Mouse (Mus musculus): ENCODE measurements around the gene Pkd2. TPM values are rescaled to one million over a fixed set of nuclear protein-coding genes. Genes with fewer than 3 reads are reported as not detected.

Gene Pkd2
- total and polyA plus RNA-seq, 3 experiments, result not detected

DNA sequence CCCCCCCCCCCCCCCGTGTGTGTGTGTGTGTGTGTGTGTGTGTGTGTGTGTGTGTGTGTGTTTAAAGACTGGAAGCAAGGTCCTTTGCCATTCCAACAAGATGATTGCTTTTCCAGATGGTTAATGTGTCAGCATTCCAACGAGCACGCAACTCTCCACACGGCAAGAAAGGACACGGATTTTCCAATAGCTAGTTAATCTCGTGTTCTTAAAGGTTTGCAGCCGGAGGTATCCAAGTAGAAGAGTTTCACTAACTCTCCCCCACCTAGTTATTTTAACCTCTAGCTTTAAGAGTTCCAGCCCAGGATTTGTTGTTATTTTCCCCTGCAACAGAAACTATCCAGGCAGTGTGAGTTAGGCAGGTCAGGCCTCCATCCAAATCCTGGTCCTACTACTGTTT lies 1.6 kb downstream of the Pkd2 start:
- H3K9ac ChIP-seq (ENCODE audit: control insufficient read depth, low read depth, low read length, poor library complexity, severe bottlenecking), result no peak overlapping the region
- no peak overlapping the region for H3K27ac ChIP-seq (ENCODE audit: control insufficient read depth, low read depth, low read length)
- H3K9me3 ChIP-seq (replicated peaks; ENCODE audit: insufficient read depth, low read length), result no peaks in the 10 kb centered on the region
- H3K4me1 ChIP-seq (ENCODE audit: control insufficient read depth in 1 of 2, insufficient read depth in 2 of 2, low read length in 2 of 2), result no peaks in the 10 kb centered on the region
- TF ChIP-seq MAZ (IDR thresholded peaks at IDR 0.05; ENCODE audit: low read depth, low read length), result no peak
- TF ChIP-seq ZMIZ1 (IDR thresholded peaks at IDR 0.05; ENCODE audit: low read depth, low read length), result no peak
- no peak for TF ChIP-seq HCFC1 (IDR thresholded peaks at IDR 0.05; ENCODE audit: low read depth, low read length)
- no peak for TF ChIP-seq TCF12 (IDR thresholded peaks at IDR 0.05; ENCODE audit: low read depth, low read length)
- no peak for TF ChIP-seq MEF2A (IDR thresholded peaks at IDR 0.05; ENCODE audit: extremely low read depth, insufficient replicate concordance, low read depth, low read length, poor library complexity, severe bottlenecking)
- no peak for TF ChIP-seq JUND (IDR thresholded peaks at IDR 0.05; ENCODE audit: low read depth, low read length)
- no peak for TF ChIP-seq ZNF384 (IDR thresholded peaks at IDR 0.05; ENCODE audit: low read depth, low read length)
- TF ChIP-seq CHD1 (IDR thresholded peaks at IDR 0.05; ENCODE audit: low read depth, low read length), result no peak
- no peak for TF ChIP-seq ZKSCAN1 (IDR thresholded peaks at IDR 0.05; ENCODE audit: low read depth, low read length)
- no peak for TF ChIP-seq MAFK (IDR thresholded peaks at IDR 0.05; ENCODE audit: borderline replicate concordance, low read depth, low read length)
- TF ChIP-seq EP300 (IDR thresholded peaks at IDR 0.05; ENCODE audit: low read depth in 1 of 2, low read length in 2 of 2), result no peak
- no peaks in the 10 kb centered on the region for H3K36me3 ChIP-seq (ENCODE audit: control insufficient read depth in 1 of 2, insufficient read depth in 2 of 2, low read length in 2 of 2)
- no peaks in the 10 kb centered on the region; a peak in 1 of 4 replicates for H3K27me3 ChIP-seq (ENCODE audit: control insufficient read depth in 1 of 2, insufficient read depth in 2 of 2, low read length in 2 of 2)
- no peak overlapping the region for H3K4me3 ChIP-seq (ENCODE audit: control insufficient read depth in 1 of 2, insufficient read depth in 1 of 2, low read depth in 2 of 2, low read length in 2 of 2)
- DNase-seq (ENCODE audit: low read depth, low spot score), result no peak
- no peaks in the 10 kb centered on the region for H3K79me2 ChIP-seq (ENCODE audit: control insufficient read depth, insufficient read depth, low read length, poor library complexity)

DNA sequence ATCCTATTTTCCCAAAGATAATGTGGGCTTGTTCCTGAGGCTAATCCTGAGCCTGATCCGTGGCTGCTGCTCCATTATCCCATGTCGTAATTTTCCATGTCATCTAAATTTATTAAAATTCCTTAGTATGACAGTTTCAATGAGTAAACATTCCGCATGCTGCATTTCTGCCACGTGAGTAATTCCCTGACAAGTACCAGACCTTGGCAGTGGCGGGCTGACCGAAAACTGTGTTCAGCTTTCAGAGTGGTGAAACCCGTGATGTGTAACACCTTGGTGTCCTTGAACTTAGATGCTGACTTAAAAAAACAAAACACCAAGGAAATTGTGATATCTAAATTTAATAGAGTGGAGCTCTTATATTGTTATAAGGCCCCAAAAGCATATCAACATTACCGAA lies 6.0 kb downstream of the Pkd2 start:
- Histone ChIP-seq H3K79me2 (ENCODE audit: control insufficient read depth, insufficient read depth, low read length, poor library complexity) (no peaks in the 10 kb centered on the region), H3K9ac (ENCODE audit: control insufficient read depth, low read depth, low read length, poor library complexity, severe bottlenecking) (no peak overlapping the region), H3K4me3 (ENCODE audit: control insufficient read depth in 1 of 2, insufficient read depth in 1 of 2, low read depth in 2 of 2, low read length in 2 of 2) (no peak overlapping the region), H3K36me3 (ENCODE audit: control insufficient read depth in 1 of 2, insufficient read depth in 2 of 2, low read length in 2 of 2) (no peaks in the 10 kb centered on the region), H3K9me3 (replicated peaks; ENCODE audit: insufficient read depth, low read length) (no peaks in the 10 kb centered on the region), H3K4me1 (ENCODE audit: control insufficient read depth in 1 of 2, insufficient read depth in 2 of 2, low read length in 2 of 2) (no peaks in the 10 kb centered on the region), H3K27ac (ENCODE audit: control insufficient read depth, low read depth, low read length) (no peak overlapping the region), H3K27me3 (ENCODE audit: control insufficient read depth in 1 of 2, insufficient read depth in 2 of 2, low read length in 2 of 2) (no peaks in the 10 kb centered on the region; a peak in 1 of 4 replicates)
- TF ChIP-seq NELFE (IDR thresholded peaks at IDR 0.05; ENCODE audit: low read depth, low read length), result no peak
- no peak for TF ChIP-seq ZC3H11A (IDR thresholded peaks at IDR 0.05; ENCODE audit: low read depth, low read length)
- no peak for TF ChIP-seq ZNF384 (IDR thresholded peaks at IDR 0.05; ENCODE audit: low read depth, low read length)
- no peak for TF ChIP-seq UBTF (IDR thresholded peaks at IDR 0.05; ENCODE audit: borderline replicate concordance, insufficient read depth, low read depth, low read length)
- no peak for TF ChIP-seq MAX (IDR thresholded peaks at IDR 0.05; ENCODE audit: low read length)
- no peak for TF ChIP-seq USF1 (IDR thresholded peaks at IDR 0.05; ENCODE audit: low read depth, low read length)
- TF ChIP-seq RCOR1 (IDR thresholded peaks at IDR 0.05; ENCODE audit: low read depth, low read length), result no peak
- TF ChIP-seq ZKSCAN1 (IDR thresholded peaks at IDR 0.05; ENCODE audit: low read depth, low read length), result no peak
- no peak for TF ChIP-seq USF2 (IDR thresholded peaks at IDR 0.05; ENCODE audit: borderline replicate concordance in 1 of 2, insufficient read depth in 1 of 2, low read depth in 1 of 2, low read length in 2 of 2)
- no peak for TF ChIP-seq MYB (IDR thresholded peaks at IDR 0.05; ENCODE audit: low read depth, low read length)
- no peak for TF ChIP-seq RAD21 (IDR thresholded peaks at IDR 0.05; ENCODE audit: low read depth, low read length)
- TF ChIP-seq BHLHE40 (IDR thresholded peaks at IDR 0.05; ENCODE audit: borderline replicate concordance, low read depth, low read length), result no peak
- TF ChIP-seq CHD1 (IDR thresholded peaks at IDR 0.05; ENCODE audit: low read depth, low read length), result no peak
- no peak for TF ChIP-seq MXI1 (IDR thresholded peaks at IDR 0.05; ENCODE audit: low read depth, low read length)
- no peak for TF ChIP-seq ZMIZ1 (IDR thresholded peaks at IDR 0.05; ENCODE audit: low read depth, low read length)
- no peak for TF ChIP-seq SIN3A (IDR thresholded peaks at IDR 0.05; ENCODE audit: low read length)
- no peak for TF ChIP-seq TAL1 (IDR thresholded peaks at IDR 0.05; ENCODE audit: low read length)
- no peak for TF ChIP-seq POLR2AphosphoS5 (IDR thresholded peaks at IDR 0.05; ENCODE audit: borderline replicate concordance, low read depth, low read length)
- TF ChIP-seq CHD2 (IDR thresholded peaks at IDR 0.05; ENCODE audit: low read length), result no peak
- TF ChIP-seq HCFC1 (IDR thresholded peaks at IDR 0.05; ENCODE audit: low read depth, low read length), result no peak
- no peak for DNase-seq (ENCODE audit: low read depth, low spot score)
